Mouse (Mus musculus): ENCODE measurements around the gene Palb2. TPM values are rescaled to one million over a fixed set of nuclear protein-coding genes. Genes with fewer than 3 reads are reported as not detected.

Gene Palb2
- polyA plus RNA-seq, 1 experiment from 2014 or later, result 4.6 TPM

GRCm38 (mm10) chr7:122066102-122066944 is 66.5 kb downstream of the Palb2 start:
- ChIA-PET POLR2A (interaction anchor here (0.6 kb wide), 1 partner anchor 66 kb away, joined by 3 read pairs; no protein-coding TSS in a partner anchor), CTCF (interaction anchor here (1.4 kb wide), 1 partner anchor 103 kb away, joined by 3 read pairs; no protein-coding TSS in a partner anchor)
- no peaks in the 10 kb centered on the region for H3K27me3 ChIP-seq
- peak; percentile 22 for DNase-seq (ENCODE audit: low read depth, low spot score)
- peak; percentile 6 for ATAC-seq
- no peak for TF ChIP-seq CTCF (IDR thresholded peaks at IDR 0.05)
- in situ Hi-C loops (cut with MboI; ENCODE audit: low pct_unique_long_range_greater_than_20kb), result no loop called here

- in situ Hi-C loops (cut with MboI; ENCODE audit: low pct_unique_long_range_greater_than_20kb), result no loop called here
- ATAC-seq (no peak), DNase-seq (ENCODE audit: low read depth, low spot score) (no peak)
- CTCF ChIA-PET, result interaction anchor here (1.4 kb wide), 1 partner anchor 102 kb away, joined by 3 read pairs; no protein-coding TSS in a partner anchor
- no peaks in the 10 kb centered on the region for H3K27me3 ChIP-seq
- TF ChIP-seq CTCF (IDR thresholded peaks at IDR 0.05), result no peak
- POLR2A ChIA-PET, result interaction anchor here (0.6 kb wide), 1 partner anchor 65 kb away, joined by 3 read pairs; no protein-coding TSS in a partner anchor
These were observed 67.1 kb downstream of the Palb2 start for GRCm38 (mm10) chr7:122065656-122066055.

Other genes starting within 250 kb of the Palb2 start
- gene Cog7, start 151.3 kb downstream of the Palb2 start, polyA plus RNA-seq (2021), result 48.9 TPM
- gene Gga2, start 111.8 kb downstream of the Palb2 start, polyA plus RNA-seq (2021), result 37.6 TPM
- 30.9 TPM for gene Ubfd1, start 65.8 kb downstream of the Palb2 start, polyA plus RNA-seq (2021)
- gene Ears2, start 65.7 kb downstream of the Palb2 start, polyA plus RNA-seq (2021), result 9.3 TPM
- 328 TPM for gene Ndufab1, start 31.1 kb downstream of the Palb2 start, polyA plus RNA-seq (2021)
- gene Dctn5, start 56 bp upstream of the Palb2 start, polyA plus RNA-seq (2021), result 54.1 TPM
- 55.8 TPM for gene Plk1, start 26.5 kb upstream of the Palb2 start, polyA plus RNA-seq (2021)
- gene Ern2, start 53.2 kb upstream of the Palb2 start, polyA plus RNA-seq (2021), result not detected
- not detected for gene Chp2, start 86.5 kb upstream of the Palb2 start, polyA plus RNA-seq (2021)
- gene Prkcb, start 155.8 kb upstream of the Palb2 start, polyA plus RNA-seq (2021), result not detected

All from Patski (cell line).